Mouse (Mus musculus) heart, embryonic 13.5 days (tissue): ENCODE results near the gene Galk1. TPM values are rescaled to one million over a fixed set of nuclear protein-coding genes. Genes with fewer than 3 reads are reported as not detected.
"Not testable (repeated sequence)": the region's sequence is repeated elsewhere in the genome, so short reads cannot be mapped to it uniquely, and the experiment has no call there.

Experiments used
- ATAC-seq: fragments of 200-750 bp; cut with Nextera tagmentation; 2 replicates; pipeline ENCODE4 v1.8.0; 2017; ENCODE audit warnings: moderate TSS enrichment; ENCODE audit not compliant: insufficient number of reproducible peaks, low FRiP score, low TSS enrichment; ENCODE audit errors: extremely low read depth
- H3K27ac ChIP-seq: fragments of 300-500 bp; sonication (generic); replicated peaks from 2 replicates; pipeline ENCODE4 v1.5.1; 2015; ENCODE audit warnings: moderate library complexity, mild to moderate bottlenecking, inconsistent platforms
- H3K27me3 ChIP-seq: fragments of 300-500 bp; sonication (generic); replicated peaks from 2 replicates; pipeline ENCODE4 v1.6.1; 2015; ENCODE audit warnings: mild to moderate bottlenecking, inconsistent platforms
- H3K36me3 ChIP-seq: fragments of 300-500 bp; sonication (generic); 2 replicates; pipeline ENCODE4 v1.6.1; 2015; ENCODE audit warnings: mild to moderate bottlenecking, inconsistent platforms
- H3K4me1 ChIP-seq: fragments of 300-500 bp; sonication (generic); 2 replicates; pipeline ENCODE4 v1.6.1; 2015; ENCODE audit warnings: inconsistent platforms
- H3K4me2 ChIP-seq: fragments of 300-500 bp; sonication (generic); 2 replicates; pipeline ENCODE4 v1.6.1; 2015; ENCODE audit warnings: inconsistent platforms, mild to moderate bottlenecking, moderate library complexity
- H3K4me3 ChIP-seq: fragments of 300-500 bp; sonication (generic); 2 replicates; pipeline ENCODE4 v1.5.1; 2015; ENCODE audit warnings: moderate library complexity, mild to moderate bottlenecking, inconsistent platforms
- H3K9ac ChIP-seq: fragments of 300-500 bp; sonication (generic); 2 replicates; pipeline ENCODE4 v1.6.1; 2015; ENCODE audit warnings: inconsistent platforms, mild to moderate bottlenecking, moderate library complexity
- H3K9me3 ChIP-seq: fragments of 300-500 bp; sonication (generic); 2 replicates; pipeline ENCODE4 v1.6.1; 2016; ENCODE audit warnings: inconsistent platforms
- WGBS: fragments of 180-500 bp; shearing (Covaris S2); methylation state at CpG from one replicate; pipeline ENCODE4 v1.1.7; 2015; ENCODE audit warnings: mixed read lengths; 5-methylcytosine and 5-hydroxymethylcytosine counted together
- polyA plus RNA-seq: library from polyadenylated mRNA; unstranded; fragments of >200 nt; fragmentation: Nextera tagmentation; extraction: Ambion mirVana; gene quantifications from 2 replicates; pipeline ENCODE4 v1.2.1, GENCODE M21; 2015

Galk1 gene
- polyA plus RNA-seq, 1 experiment from 2014 or later, result 150 TPM

DNA sequence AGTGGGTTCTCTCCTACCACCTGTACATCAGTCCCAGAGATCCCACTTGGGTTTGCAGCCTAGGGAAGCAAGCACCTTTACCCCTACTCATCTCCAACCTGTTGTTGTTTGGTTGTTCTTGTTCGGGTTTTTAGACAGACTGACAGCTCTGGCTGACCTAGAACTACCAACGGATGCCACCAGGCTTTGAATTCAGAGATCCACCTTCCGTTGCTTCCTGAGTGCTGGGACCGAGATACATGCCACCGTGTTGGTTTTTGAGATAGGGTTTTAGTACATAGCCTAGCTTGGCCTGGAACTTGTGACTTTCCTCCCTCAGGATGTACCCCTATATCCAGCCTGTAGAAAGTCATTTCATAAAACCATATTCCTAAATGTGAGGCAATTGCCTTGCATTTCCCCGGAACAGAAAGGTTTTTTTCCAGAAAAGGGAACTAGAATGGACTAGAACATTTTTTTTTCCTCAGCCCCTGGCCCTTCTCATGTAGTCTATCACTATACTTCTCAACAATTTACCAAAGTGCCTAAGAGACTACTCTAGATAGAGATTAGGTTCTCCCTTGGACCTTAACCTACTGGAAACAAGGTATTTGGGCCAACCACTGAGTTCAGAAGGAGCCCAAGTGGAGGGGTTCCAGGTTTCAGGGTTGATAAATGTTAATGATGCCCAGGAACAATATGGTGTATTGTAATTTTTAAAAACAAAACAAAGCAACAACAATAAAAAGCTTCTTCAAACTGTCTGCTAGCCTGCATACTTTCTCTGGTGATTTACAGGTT lies 16.8 kb upstream of the Galk1 start:
- no peak for ATAC-seq

DNA sequence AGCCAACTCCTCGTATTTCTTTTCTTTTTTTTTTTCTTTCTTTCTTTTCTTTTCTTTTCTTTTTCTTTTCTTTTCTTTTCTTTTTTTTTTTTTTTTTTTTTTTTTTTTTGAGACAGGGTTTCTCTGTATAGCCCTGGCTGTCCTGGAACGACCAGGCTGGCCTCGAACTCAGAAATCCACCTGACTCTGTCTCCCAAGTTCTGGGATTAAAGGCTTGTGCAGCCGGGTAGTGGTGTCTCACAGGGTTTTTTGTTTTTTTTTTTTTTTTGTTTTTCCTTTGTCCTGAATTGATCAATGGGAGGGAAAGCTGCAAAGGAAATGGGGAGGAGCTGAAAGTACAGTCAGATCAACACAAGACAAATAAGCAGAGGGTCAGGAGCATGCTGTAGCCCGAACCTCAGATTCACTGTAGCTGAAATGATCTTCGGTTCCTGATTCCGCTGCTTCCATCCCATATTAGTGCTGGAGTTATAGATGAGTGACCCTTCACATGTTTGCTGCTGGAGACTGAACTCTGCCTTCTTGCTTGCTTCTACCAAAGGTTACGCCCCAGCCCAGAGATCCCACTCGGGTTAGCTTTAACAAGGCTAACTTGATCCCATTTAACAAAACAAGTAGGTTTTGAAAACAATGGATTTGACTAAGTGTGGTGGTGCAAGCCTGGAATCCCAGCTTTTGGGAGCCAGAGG lies 15.8 kb upstream of the Galk1 start:
- no peak overlapping the region for H3K4me2 ChIP-seq
- H3K9me3 ChIP-seq, result no peaks in the 10 kb centered on the region
- no peak overlapping the region for H3K9ac ChIP-seq
- peaks cover 6% of the 10 kb centered on the region for H3K36me3 ChIP-seq
- no peak overlapping the region for H3K4me3 ChIP-seq
- H3K4me1 ChIP-seq, result peaks cover 30% of the 10 kb centered on the region
- no peak overlapping the region for H3K27ac ChIP-seq
- no peaks in the 10 kb centered on the region for H3K27me3 ChIP-seq
- WGBS, result 72% methylated on average over 9 of the region's 9 CpGs
- no peak for ATAC-seq

More for the DNA sequence above, 16.8 kb upstream of the Galk1 start:
- H3K4me3 ChIP-seq, result peak overlapping the region; percentile 64
- H3K27ac ChIP-seq, result peak overlapping the region; percentile 53
- H3K36me3 ChIP-seq, result peaks cover 13% of the 10 kb centered on the region
- 66% methylated on average over 6 of the region's 6 CpGs for WGBS
- peak overlapping the region; percentile 75 for H3K9ac ChIP-seq
- H3K4me2 ChIP-seq, result peak overlapping the region; percentile 87
- H3K27me3 ChIP-seq, result no peaks in the 10 kb centered on the region
- peaks cover 30% of the 10 kb centered on the region for H3K4me1 ChIP-seq
- H3K9me3 ChIP-seq, result no peaks in the 10 kb centered on the region

DNA sequence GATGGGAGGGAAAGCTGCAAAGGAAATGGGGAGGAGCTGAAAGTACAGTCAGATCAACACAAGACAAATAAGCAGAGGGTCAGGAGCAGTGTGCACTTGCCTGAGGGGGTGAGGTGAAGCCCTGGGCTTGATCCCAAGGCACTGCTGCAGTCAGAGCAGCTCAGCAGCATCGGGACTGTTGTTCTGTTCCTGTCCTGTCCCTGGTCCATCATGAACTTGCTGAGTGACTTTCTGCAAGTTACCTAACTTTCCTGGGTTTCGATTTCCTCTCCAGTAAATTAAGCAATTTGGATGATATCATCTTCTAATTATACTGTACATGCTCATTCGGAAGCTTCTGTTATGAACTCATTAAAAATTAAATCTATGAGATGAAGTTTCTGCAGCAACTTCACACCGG lies 15.2 kb upstream of the Galk1 start, which contains the start of gene H3f3b:
H3f3b (minus strand) TSS at position 207 of the 400 bp plus-strand sequence.
- Histone ChIP-seq H3K4me1 (peaks cover 27% of the 10 kb centered on the region), H3K36me3 (peaks cover 5% of the 10 kb centered on the region), H3K9me3 (no peaks in the 10 kb centered on the region), H3K27me3 (no peaks in the 10 kb centered on the region), H3K27ac (no peak within 1 kb of the TSS), H3K4me2 (no peak within 1 kb of the TSS), H3K4me3 (no peak within 1 kb of the TSS), H3K9ac (no peak within 1 kb of the TSS)
- WGBS, result 72% methylated on average over 4 of the region's 4 CpGs
- ATAC-seq, result no peak

DNA sequence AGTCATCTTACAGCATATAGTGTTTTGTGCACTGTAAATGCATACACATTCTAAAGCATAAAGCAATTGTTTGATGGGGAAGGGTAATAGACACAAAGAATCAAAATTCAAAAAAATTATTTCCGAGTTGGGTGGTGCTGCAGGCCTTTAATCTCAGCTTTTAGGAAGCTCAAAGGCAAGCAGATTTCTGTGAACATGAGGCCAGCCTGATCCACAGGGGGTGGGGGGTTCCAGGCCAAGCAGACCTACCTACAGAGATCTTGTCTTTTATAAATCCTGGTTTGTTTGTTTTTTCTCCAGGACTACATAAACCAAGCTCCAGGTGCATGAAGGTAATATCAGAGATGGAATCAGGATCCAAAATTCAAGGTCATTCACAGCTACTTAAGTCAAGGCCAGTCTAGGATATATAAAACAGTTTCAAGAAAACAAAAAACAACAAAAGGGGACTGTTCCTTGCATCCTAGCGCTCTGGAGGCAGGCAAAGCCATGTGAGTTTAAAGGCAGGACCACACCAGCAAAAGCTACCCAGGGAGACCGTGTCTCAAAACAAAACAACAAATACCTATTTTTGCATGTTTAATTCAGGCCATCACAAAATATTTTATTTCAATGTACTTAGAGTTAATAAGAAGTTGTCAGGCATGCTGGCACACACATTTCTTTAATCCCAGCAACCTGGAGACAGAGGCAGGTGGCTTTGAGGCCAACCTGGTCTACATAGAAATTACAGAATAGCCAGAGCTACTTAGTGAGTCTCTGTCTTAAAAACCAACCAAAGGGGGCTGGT lies 12.7 kb upstream of the Galk1 start:
- no peaks in the 10 kb centered on the region for H3K9me3 ChIP-seq
- peaks cover 28% of the 10 kb centered on the region for H3K36me3 ChIP-seq
- peaks cover 19% of the 10 kb centered on the region for H3K4me1 ChIP-seq
- no peak for ATAC-seq
- H3K4me2 ChIP-seq, result no peak overlapping the region
- peak overlapping the region; percentile 9 for H3K27ac ChIP-seq
- WGBS, result 80% methylated on average over 3 of the region's 3 CpGs
- H3K27me3 ChIP-seq, result no peaks in the 10 kb centered on the region
- H3K9ac ChIP-seq, result no peak overlapping the region
- no peak overlapping the region for H3K4me3 ChIP-seq

DNA sequence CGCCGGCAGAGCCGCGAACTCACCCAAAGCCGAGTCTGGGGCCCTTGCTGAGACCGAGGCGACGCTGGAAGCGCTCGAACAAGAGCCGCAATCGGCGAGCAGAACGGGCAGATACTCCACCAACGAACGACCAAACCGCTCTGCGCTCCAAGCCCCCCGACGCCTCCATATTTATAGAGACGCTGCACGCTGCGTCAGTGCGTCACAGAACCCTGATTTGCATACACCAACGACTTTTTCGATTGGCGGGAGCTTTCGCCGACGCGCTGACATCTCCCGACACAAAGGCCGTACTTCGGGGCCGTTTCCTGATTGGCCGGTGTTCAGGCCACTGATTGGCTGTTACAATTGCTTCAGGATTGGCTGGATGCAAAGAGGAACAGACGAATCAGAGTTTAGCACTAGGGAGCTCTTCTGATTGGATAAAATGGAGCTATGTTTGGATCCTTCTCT lies 11.9 kb upstream of the Galk1 start:
- ATAC-seq, result peak; percentile 84

DNA sequence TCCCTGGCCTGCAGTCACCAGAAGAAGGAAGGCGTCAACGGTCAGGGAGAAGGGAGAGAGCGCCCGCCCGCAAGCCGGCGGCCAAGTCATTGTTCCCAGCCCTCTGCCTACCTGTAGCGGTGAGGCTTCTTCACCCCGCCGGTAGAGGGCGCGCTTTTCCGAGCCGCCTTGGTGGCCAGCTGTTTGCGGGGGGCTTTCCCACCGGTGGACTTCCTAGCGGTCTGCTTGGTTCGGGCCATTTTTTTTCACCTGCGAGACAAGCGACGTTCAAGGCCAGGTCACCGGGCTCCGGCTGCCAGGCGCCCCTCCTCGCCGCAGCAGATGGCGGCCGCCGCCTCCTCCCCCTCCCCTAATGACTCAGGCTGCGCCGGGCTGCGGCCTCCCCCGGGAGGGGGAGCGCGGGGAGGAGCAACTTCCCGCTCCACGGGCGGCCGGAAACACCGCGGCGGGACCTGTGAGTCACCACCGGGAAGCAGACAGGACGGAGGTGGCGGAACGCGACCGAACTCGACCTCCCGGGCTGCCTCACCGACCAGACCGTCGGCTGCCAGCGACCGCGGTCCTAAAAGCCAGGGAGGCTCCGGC lies 11.3 kb upstream of the Galk1 start:
- Histone ChIP-seq H3K27ac (peak overlapping the region; percentile 100), H3K9me3 (no peaks in the 10 kb centered on the region), H3K4me3 (peak overlapping the region; percentile 98), H3K4me2 (peak overlapping the region; percentile 78), H3K9ac (peak overlapping the region; percentile 100), H3K36me3 (peaks cover 28% of the 10 kb centered on the region), H3K4me1 (peaks cover 11% of the 10 kb centered on the region), H3K27me3 (no peaks in the 10 kb centered on the region)
- ATAC-seq, result peak; percentile 73
- under 1% methylated on average over 57 of the region's 57 CpGs for WGBS

More for the DNA sequence above, 11.9 kb upstream of the Galk1 start:
- peaks cover 28% of the 10 kb centered on the region for H3K36me3 ChIP-seq
- no peaks in the 10 kb centered on the region for H3K9me3 ChIP-seq
- H3K9ac ChIP-seq, result peak overlapping the region; percentile 100
- H3K4me3 ChIP-seq, result peak overlapping the region; percentile 98
- peak overlapping the region; percentile 78 for H3K4me2 ChIP-seq
- peaks cover 15% of the 10 kb centered on the region for H3K4me1 ChIP-seq
- peak overlapping the region; percentile 100 for H3K27ac ChIP-seq
- no peaks in the 10 kb centered on the region for H3K27me3 ChIP-seq
- WGBS, result under 1% methylated on average over 37 of the region's 37 CpGs

- not testable (repeated sequence) for H3K9me3 ChIP-seq, ATAC-seq, H3K27me3 ChIP-seq
- Histone ChIP-seq H3K4me2 (peak overlapping the region; percentile 78), H3K9ac (peak overlapping the region; percentile 100), H3K4me3 (peak overlapping the region; percentile 98), H3K36me3 (peaks cover 28% of the 10 kb centered on the region), H3K27ac (peak overlapping the region; percentile 100), H3K4me1 (peaks cover 11% of the 10 kb centered on the region)
- 4% methylated on average over 18 of the region's 18 CpGs for WGBS
Measured at GRCm38 (mm10) chr11:116023074-116023770, 10.7 kb upstream of the Galk1 start.

DNA sequence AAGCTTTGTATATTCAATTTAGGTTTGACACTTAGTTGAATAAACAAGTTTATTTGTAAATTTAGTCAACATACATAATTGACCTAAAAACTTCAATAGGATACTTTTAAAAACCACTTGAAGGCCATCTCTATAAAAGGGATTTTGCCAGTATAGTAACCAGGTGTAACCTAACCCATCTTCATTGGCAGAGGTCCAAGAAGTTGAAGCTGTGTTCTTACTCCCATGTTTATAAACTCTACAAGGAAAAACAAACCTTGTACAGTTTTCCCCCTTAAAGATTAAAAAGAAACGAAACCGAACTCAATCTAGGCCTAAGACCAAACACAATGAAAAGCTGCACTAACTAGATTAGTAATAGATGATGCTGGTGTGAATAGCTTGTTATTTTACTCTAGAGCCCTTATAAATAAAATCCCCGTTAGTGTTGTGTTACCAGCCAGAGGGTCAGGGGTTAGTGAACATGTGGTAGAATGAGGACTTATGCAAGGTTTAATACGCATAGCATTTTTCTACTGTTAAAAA lies 9.8 kb upstream of the Galk1 start:
- Histone ChIP-seq H3K36me3 (peaks cover 28% of the 10 kb centered on the region), H3K4me1 (peaks cover 11% of the 10 kb centered on the region), H3K27ac (no peak overlapping the region), H3K4me2 (peak overlapping the region; percentile 78), H3K9ac (peak overlapping the region; percentile 74), H3K9me3 (no peaks in the 10 kb centered on the region), H3K27me3 (no peaks in the 10 kb centered on the region), H3K4me3 (peak overlapping the region; percentile 98)
- WGBS, result 70% methylated on average over 4 of the region's 4 CpGs
- ATAC-seq, result no peak

- H3K27ac ChIP-seq, result 0 out of 2 replicates have a peak overlapping the region, but pooled peaks have one; percentile 39
Measured at GRCm38 (mm10) chr11:116021328-116022220, 9.1 kb upstream of the Galk1 start.

More at GRCm38 (mm10) chr11:116021328-116022220, 9.1 kb upstream of the Galk1 start:
- 0 out of 2 replicates have a peak overlapping the region, but pooled peaks have one; percentile 21 for H3K9ac ChIP-seq
- ATAC-seq, result no peak
- H3K36me3 ChIP-seq, result peaks cover 28% of the 10 kb centered on the region
- H3K9me3 ChIP-seq, result no peaks in the 10 kb centered on the region
- H3K4me2 ChIP-seq, result peak overlapping the region; percentile 78
- H3K4me1 ChIP-seq, result peaks cover 11% of the 10 kb centered on the region
- 72% methylated on average over 6 of the region's 6 CpGs for WGBS
- no peaks in the 10 kb centered on the region for H3K27me3 ChIP-seq
- peak overlapping the region; percentile 98 for H3K4me3 ChIP-seq
